Mouse (Mus musculus) stomach, embryonic 14.5 days (tissue): ENCODE data around the gene Ermap. TPM values are rescaled to one million over a fixed set of nuclear protein-coding genes. Genes with fewer than 3 reads are reported as not detected.
A peak's percentile ranks its signal among the peaks of the same experiment; 100 is the strongest.

ENCODE experiments used
- ATAC-seq: fragments of 200-750 bp; cut with Nextera tagmentation; 2 replicates; pipeline ENCODE4 v1.8.0; 2017; ENCODE audit warnings: low read depth, moderate TSS enrichment; ENCODE audit not compliant: insufficient number of reproducible peaks, insufficient read depth, low FRiP score
- H3K27ac ChIP-seq: fragments of 300-500 bp; sonication (generic); 2 replicates; pipeline ENCODE4 v1.5.1; 2014; ENCODE audit warnings: mild to moderate bottlenecking, low read length, moderate library complexity, mixed read lengths
- H3K27me3 ChIP-seq: fragments of 300-500 bp; sonication (generic); 2 replicates; pipeline ENCODE4 v1.6.1; 2014; ENCODE audit warnings: low read length, control low read depth, mixed read lengths; ENCODE audit not compliant: control insufficient read depth, insufficient read depth
- H3K36me3 ChIP-seq: fragments of 300-500 bp; sonication (generic); 2 replicates; pipeline ENCODE4 v1.6.1; 2014; ENCODE audit warnings: mild to moderate bottlenecking, control low read depth, low read length, moderate library complexity, mixed read lengths; ENCODE audit not compliant: control insufficient read depth, insufficient read depth
- H3K4me1 ChIP-seq: fragments of 300-500 bp; sonication (generic); 2 replicates; pipeline ENCODE4 v1.6.1; 2014; ENCODE audit warnings: low read length, control low read depth, mixed read lengths; ENCODE audit not compliant: control insufficient read depth, insufficient read depth
- H3K4me2 ChIP-seq: fragments of 300-500 bp; sonication (generic); replicated peaks from 2 replicates; pipeline ENCODE4 v1.6.1; 2014; ENCODE audit warnings: low read depth, low read length, control low read depth
- H3K4me3 ChIP-seq: fragments of 300-500 bp; sonication (generic); 2 replicates; pipeline ENCODE4 v1.5.1; 2014; ENCODE audit warnings: low read depth, low read length, control low read depth
- H3K9ac ChIP-seq: fragments of 300-500 bp; sonication (generic); replicated peaks from 2 replicates; pipeline ENCODE4 v1.6.1; 2014; ENCODE audit warnings: low read depth, mild to moderate bottlenecking, control low read depth, low read length, moderate library complexity, mixed read lengths
- H3K9me3 ChIP-seq: fragments of 300-500 bp; sonication (generic); 2 replicates; pipeline ENCODE4 v1.6.1; 2016; ENCODE audit warnings: low read depth, low read length, control low read depth; ENCODE audit not compliant: control insufficient read depth
- WGBS: fragments of 180-500 bp; shearing (Covaris S2); extraction: QIAGEN DNeasy Blood & Tissue Kit; methylation state at CpG from one replicate; pipeline ENCODE4 v1.1.7; 2014; 5-methylcytosine and 5-hydroxymethylcytosine counted together
- polyA plus RNA-seq: library from polyadenylated mRNA; unstranded; fragments of >200 nt; fragmentation: Nextera tagmentation; extraction: Ambion mirVana; gene quantifications from 2 replicates; pipeline ENCODE4 v1.2.1, GENCODE M21; 2014

Gene Ermap
- polyA plus RNA-seq, 1 experiment from 2014 or later = 1.5 TPM

GRCm38 (mm10) chr4:119180133-119180707 is 9.6 kb downstream of the Ermap start:
- Histone ChIP-seq H3K4me3 (no peak overlapping the region), H3K9ac (no peak overlapping the region), H3K9me3 (no peaks in the 10 kb centered on the region), H3K4me2 (no peak overlapping the region), H3K36me3 (no peaks in the 10 kb centered on the region), H3K27ac (no peak overlapping the region), H3K27me3 (no peaks in the 10 kb centered on the region), H3K4me1 (no peaks in the 10 kb centered on the region)
- 53% methylated on average over 4 of the region's 4 CpGs for WGBS
- no peak for ATAC-seq

GRCm38 (mm10) chr4:119178331-119178730 is 11.5 kb downstream of the Ermap start:
- 68% methylated on average over 18 of the region's 18 CpGs for WGBS
- H3K27me3 ChIP-seq = no peaks in the 10 kb centered on the region

DNA sequence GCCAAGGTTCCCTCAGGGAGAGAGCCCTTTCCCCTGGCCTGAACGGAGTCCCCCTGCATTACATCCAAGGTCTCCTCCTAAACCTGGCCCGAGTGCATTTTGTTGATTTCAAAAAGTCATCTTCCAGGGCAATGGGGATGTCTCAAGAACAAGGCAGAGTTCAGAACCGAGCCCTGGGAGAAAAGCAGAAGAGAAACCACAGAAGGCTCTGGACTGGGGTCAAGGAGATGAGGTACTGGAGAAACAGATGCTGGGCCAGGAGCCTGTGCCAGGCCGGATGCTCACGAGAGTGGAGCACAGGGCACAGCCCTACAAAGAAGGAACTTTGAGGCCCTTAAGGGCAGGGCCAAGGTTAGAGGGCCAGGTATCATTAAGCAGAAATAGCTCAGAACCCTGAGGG is 12.1 kb downstream of the Ermap start:
- 65% methylated on average over 5 of the region's 5 CpGs for WGBS
- no peak overlapping the region for H3K4me3 ChIP-seq

More at GRCm38 (mm10) chr4:119178331-119178730, 11.5 kb downstream of the Ermap start:
- H3K36me3 ChIP-seq = no peaks in the 10 kb centered on the region
- H3K9ac ChIP-seq = no peak overlapping the region
- H3K4me2 ChIP-seq = no peak overlapping the region
- no peak overlapping the region for H3K27ac ChIP-seq
- no peak overlapping the region for H3K4me3 ChIP-seq
- H3K4me1 ChIP-seq = no peaks in the 10 kb centered on the region; the same call in 1 of the 2 replicates
- no peak for ATAC-seq
- no peaks in the 10 kb centered on the region for H3K9me3 ChIP-seq

DNA sequence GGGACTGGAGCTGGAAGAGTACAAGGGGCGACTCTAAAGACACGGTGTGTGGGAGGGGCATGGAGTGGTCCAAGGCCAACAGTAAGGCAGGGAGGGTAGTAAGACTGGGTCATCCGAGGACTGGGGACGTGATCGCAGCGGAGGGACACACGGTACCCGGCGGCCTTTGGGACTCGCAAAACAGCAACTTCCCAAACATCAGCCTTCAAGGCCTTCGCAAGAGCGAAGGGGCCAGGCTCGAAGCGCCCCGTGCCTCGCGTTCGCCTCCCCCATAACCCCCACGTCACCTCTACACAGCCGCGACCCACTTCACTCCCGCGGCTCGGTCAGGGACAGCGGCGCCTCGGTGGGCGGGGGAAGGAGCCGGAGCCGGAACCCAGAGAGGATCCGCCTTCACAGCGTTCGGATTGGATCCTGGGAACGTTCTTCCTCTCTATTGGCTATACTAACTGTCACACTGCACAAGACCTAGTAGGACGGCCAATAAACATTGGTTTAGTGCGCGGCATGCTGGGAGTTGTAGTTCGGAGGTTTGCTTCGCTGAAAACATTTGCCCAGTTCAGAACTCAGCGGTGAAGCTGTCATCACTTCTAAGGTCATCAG is 15.9 kb downstream of the Ermap start, which contains the start of gene Zfp691:
Gene Zfp691 (minus strand): TSS at position 345 of the 603 bp plus-strand sequence.
- H3K9ac ChIP-seq = peak within 1 kb of the TSS; percentile 78
- peak within 1 kb of the TSS; percentile 72 for H3K4me2 ChIP-seq
- H3K27ac ChIP-seq = no peak within 1 kb of the TSS
- H3K9me3 ChIP-seq = no peaks in the 10 kb centered on the region
- no peaks in the 10 kb centered on the region for H3K36me3 ChIP-seq
- peak within 1 kb of the TSS; percentile 63 for H3K4me3 ChIP-seq
- WGBS = under 1% methylated on average over 40 of the region's 40 CpGs
- peaks cover 5% of the 10 kb centered on the region; the same call in 1 of the 2 replicates for H3K4me1 ChIP-seq
- H3K27me3 ChIP-seq = no peaks in the 10 kb centered on the region
- peak; percentile 100 for ATAC-seq

More for the DNA sequence above, 12.1 kb downstream of the Ermap start:
- H3K9me3 ChIP-seq = no peaks in the 10 kb centered on the region
- no peak overlapping the region for H3K9ac ChIP-seq
- H3K27me3 ChIP-seq = no peaks in the 10 kb centered on the region
- peaks cover 4% of the 10 kb centered on the region; the same call in 1 of the 2 replicates for H3K4me1 ChIP-seq
- ATAC-seq = no peak
- no peak overlapping the region for H3K4me2 ChIP-seq
- H3K27ac ChIP-seq = no peak overlapping the region
- no peaks in the 10 kb centered on the region for H3K36me3 ChIP-seq

DNA sequence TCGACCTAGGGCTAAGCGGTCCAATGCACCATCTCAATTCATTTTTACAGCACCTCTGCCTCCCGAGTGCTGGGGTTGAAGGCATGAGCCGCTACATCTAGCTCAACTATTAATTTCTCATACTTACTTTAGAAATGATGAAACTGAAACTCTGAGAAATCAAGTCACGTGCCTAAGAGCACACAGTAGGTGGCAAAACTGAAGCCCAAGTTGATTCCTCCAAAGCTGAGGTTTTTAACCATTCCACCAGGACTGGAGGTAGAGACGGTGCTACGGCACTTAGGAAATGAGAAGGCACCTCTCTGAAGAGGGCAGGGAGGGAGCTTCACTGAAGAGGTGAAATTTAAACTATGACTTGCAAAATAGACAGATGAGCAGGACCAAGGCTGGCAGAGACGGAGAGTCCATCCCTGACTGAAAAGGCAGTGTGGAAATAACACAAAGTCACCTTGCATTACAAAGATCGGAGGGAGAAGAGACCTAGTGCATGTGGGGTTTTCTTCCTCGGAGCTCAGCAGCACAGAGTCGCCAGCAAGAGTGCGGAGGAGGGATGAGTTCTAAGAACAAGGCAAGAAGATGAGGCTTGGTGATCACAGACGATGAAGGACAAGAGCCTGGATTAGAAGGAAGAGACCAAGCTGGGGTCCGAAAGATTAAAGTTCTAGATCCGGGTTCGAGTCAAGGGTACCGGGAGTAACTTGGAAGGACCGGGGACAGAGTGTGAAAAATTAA is 16.7 kb downstream of the Ermap start:
- peak overlapping the region; percentile 78 for H3K9ac ChIP-seq
- H3K27me3 ChIP-seq = no peaks in the 10 kb centered on the region
- H3K4me1 ChIP-seq = peaks cover 5% of the 10 kb centered on the region; the same call in 1 of the 2 replicates
- H3K27ac ChIP-seq = no peak overlapping the region
- peak overlapping the region; percentile 63 for H3K4me3 ChIP-seq
- peak overlapping the region; percentile 72 for H3K4me2 ChIP-seq
- no peaks in the 10 kb centered on the region for H3K9me3 ChIP-seq
- ATAC-seq = no peak
- no peaks in the 10 kb centered on the region; the same call in 1 of the 2 replicates for H3K36me3 ChIP-seq
- WGBS = 34% methylated on average over 18 of the region's 18 CpGs

DNA sequence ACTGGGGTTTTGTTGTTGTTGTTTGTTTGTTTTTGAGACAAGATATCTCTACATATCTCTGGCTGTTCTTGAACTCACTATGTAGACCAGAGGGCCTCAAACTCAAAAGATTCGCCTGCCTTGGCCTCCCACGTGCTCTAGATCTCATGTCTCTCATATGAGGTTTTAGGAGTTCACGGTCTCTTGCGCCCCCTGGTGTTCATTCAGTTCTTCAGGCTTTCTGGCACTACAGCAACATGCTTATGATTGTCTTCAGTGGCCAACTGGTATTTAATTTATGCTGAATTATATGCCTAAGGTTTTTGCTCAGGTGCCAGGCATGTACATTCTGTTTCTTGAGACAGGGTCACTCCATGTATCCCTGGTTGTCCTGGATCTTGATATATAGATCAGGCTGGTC is 22.1 kb downstream of the Ermap start:
- Histone ChIP-seq H3K4me1 (no peaks in the 10 kb centered on the region), H3K4me2 (no peak overlapping the region), H3K36me3 (no peaks in the 10 kb centered on the region; the same call in 1 of the 2 replicates), H3K9ac (no peak overlapping the region), H3K27ac (no peak overlapping the region), H3K9me3 (no peaks in the 10 kb centered on the region), H3K4me3 (no peak overlapping the region), H3K27me3 (no peaks in the 10 kb centered on the region)
- WGBS = 5% methylated on average over 4 of the region's 4 CpGs
- no peak for ATAC-seq

DNA sequence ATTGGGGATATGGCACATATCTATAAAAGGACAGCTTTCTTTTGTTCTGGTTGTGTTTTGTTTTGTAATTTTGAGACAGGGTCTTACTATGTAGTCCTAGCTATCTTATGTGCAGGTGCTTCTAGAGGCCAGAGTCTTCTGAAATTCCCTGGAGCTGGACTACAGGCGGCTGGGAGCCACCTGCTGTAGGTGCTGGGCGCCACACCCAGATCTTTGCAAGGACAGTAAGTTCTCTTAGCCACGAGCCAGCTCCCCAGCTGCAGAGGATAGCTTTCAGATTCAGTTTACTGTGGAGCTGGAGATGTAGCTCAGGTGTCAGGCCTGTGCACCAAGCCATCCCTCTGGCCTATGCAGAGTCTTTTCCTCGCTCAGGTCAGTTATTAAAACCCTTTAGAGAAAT is 22.7 kb downstream of the Ermap start:
- no peak for ATAC-seq
- no peak overlapping the region for H3K4me2 ChIP-seq
- H3K9ac ChIP-seq = no peak overlapping the region
- H3K4me1 ChIP-seq = no peaks in the 10 kb centered on the region
- no peaks in the 10 kb centered on the region for H3K9me3 ChIP-seq
- H3K4me3 ChIP-seq = no peak overlapping the region
- no peak overlapping the region for H3K27ac ChIP-seq
- H3K27me3 ChIP-seq = no peaks in the 10 kb centered on the region
- H3K36me3 ChIP-seq = no peaks in the 10 kb centered on the region; the same call in 1 of the 2 replicates
- WGBS = 78% methylated on average over 4 of the region's 4 CpGs

DNA sequence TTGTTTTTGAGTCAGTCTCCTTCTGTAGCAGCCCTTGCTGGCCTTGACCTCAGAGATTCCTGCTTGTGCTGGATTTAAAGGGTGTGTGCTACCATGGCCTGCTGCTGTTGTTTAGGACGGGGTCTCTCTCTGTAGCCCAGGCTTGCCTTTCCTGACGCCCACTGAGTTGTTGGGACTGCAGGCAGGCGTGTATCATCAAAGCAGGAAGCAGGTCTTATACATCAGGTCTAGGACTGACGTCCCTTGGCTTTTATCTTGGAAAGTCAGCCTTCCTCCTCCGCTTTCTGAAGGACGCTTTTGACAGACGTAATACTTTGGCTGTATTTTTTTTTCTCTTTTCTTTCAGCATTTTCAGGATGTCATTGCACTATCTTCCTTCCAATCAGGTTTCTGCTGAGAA is 23.9 kb downstream of the Ermap start:
- no peaks in the 10 kb centered on the region for H3K4me1 ChIP-seq

More for the DNA sequence above, 23.9 kb downstream of the Ermap start:
- Histone ChIP-seq H3K9ac (no peak overlapping the region), H3K4me3 (no peak overlapping the region), H3K4me2 (no peak overlapping the region), H3K27me3 (no peaks in the 10 kb centered on the region), H3K9me3 (no peaks in the 10 kb centered on the region), H3K36me3 (no peaks in the 10 kb centered on the region; the same call in 1 of the 2 replicates), H3K27ac (no peak overlapping the region)
- ATAC-seq = no peak
- WGBS = 71% methylated on average over 7 of the region's 7 CpGs
